Mouse (Mus musculus) mature B cell (primary cell): ENCODE data around the gene Txndc5.

Experiments used
- in situ Hi-C: fragments of 300-500 bp; cut with MboI; formaldehyde crosslinking; loops from 2 replicates; pipeline ENCODE4 v1.14.3; 2019

The Txndc5 gene

GRCm38 (mm10) chr13:38528687-38529294, at the start of gene Txndc5:
TSS of gene Txndc5 (minus strand) at chr13:38528824.
- in situ Hi-C loops, result no loop called here

GRCm38 (mm10) chr13:38574668-38575067, 46.0 kb upstream of the Txndc5 start:
- in situ Hi-C loops, result no loop called here

- in situ Hi-C loops, result no loop called here
Observed at GRCm38 (mm10) chr13:38573281-38573680, 44.7 kb upstream of the Txndc5 start.

GRCm38 (mm10) chr13:38565245-38565644, 36.6 kb upstream of the Txndc5 start:
- in situ Hi-C loops, result no loop called here

- in situ Hi-C loops, result no loop called here
Observed at GRCm38 (mm10) chr13:38554611-38555010, 26.0 kb upstream of the Txndc5 start.

GRCm38 (mm10) chr13:38554210-38554609, 25.6 kb upstream of the Txndc5 start:
- in situ Hi-C loops, result no loop called here

- in situ Hi-C loops, result no loop called here
Observed at GRCm38 (mm10) chr13:38548681-38549080, 20.1 kb upstream of the Txndc5 start.

GRCm38 (mm10) chr13:38547717-38548116, 19.1 kb upstream of the Txndc5 start:
- in situ Hi-C loops, result no loop called here

- in situ Hi-C loops, result no loop called here
Observed at GRCm38 (mm10) chr13:38546754-38547153, 18.1 kb upstream of the Txndc5 start.

GRCm38 (mm10) chr13:38545460-38545859, 16.8 kb upstream of the Txndc5 start:
- in situ Hi-C loops, result no loop called here

- in situ Hi-C loops, result no loop called here
Observed at GRCm38 (mm10) chr13:38544769-38545445, 16.3 kb upstream of the Txndc5 start.

GRCm38 (mm10) chr13:38543455-38544125, 15.0 kb upstream of the Txndc5 start:
- in situ Hi-C loops, result no loop called here

- in situ Hi-C loops, result no loop called here
Observed at GRCm38 (mm10) chr13:38539192-38539900, 10.7 kb upstream of the Txndc5 start.

GRCm38 (mm10) chr13:38537521-38537920, 8.9 kb upstream of the Txndc5 start:
- in situ Hi-C loops, result no loop called here

GRCm38 (mm10) chr13:38534731-38535130, 6.1 kb upstream of the Txndc5 start:
- in situ Hi-C loops, result no loop called here

GRCm38 (mm10) chr13:38534016-38534415, 5.4 kb upstream of the Txndc5 start:
- in situ Hi-C loops, result no loop called here

GRCm38 (mm10) chr13:38533461-38533860, 4.8 kb upstream of the Txndc5 start:
- in situ Hi-C loops, result no loop called here

GRCm38 (mm10) chr13:38531498-38531897, 2.9 kb upstream of the Txndc5 start:
- in situ Hi-C loops, result no loop called here

- in situ Hi-C loops, result no loop called here
Observed at GRCm38 (mm10) chr13:38529576-38529975, 952 bp upstream of the Txndc5 start.

- in situ Hi-C loops, result no loop called here
Observed at GRCm38 (mm10) chr13:38527797-38528650, 600 bp downstream of the Txndc5 start.

GRCm38 (mm10) chr13:38527041-38527796, 1.4 kb downstream of the Txndc5 start:
- in situ Hi-C loops, result no loop called here
